Mouse (Mus musculus): ENCODE data around the gene Yipf2.
"Not testable (repeated sequence)": the region's sequence is repeated elsewhere in the genome, so short reads cannot be mapped to it uniquely, and the experiment has no call there.

Gene Yipf2

DNA sequence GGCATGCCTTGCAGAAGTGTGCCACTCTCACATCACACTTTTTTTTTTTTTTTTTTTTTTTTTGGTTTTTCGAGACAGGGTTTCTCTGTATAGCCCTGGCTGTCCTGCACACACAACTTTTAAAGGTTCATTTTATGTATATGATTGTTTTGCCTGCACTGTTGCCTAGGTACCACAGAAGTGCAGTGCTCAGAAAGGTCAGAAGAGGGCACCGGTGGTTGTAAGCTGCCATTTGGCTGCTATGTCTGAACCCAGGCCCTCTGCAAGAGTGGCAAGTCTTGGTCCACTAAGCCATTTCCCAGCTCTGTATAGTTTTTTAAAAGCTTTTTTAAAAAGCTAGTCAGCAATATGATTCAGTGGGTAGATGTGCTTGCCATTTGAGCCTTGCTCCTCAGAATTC, 5.6 kb upstream of the Yipf2 start:
- peak; percentile 79 for DNase-seq (ENCODE audit: low read depth)

DNA sequence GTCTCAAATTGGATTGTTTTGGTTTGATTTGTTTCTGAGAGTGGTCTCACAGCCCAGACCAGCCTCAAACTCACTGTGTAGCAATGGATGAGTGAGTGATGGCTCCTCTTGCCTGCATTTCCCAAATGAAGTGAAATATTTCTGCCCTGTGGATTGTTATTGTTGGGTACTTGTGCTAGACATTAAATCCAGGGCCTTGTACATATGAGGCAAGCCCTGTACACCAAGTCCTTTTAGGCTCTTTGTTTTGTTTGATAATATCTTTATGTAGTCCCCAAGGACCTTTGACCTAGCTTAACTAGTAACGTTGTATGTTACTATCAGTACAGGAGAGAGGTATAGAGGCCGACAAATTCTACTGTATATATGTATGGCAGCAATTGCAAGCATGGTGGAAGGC, 2.2 kb upstream of the Yipf2 start:
- no peak for DNase-seq (ENCODE audit: low read depth)

DNA sequence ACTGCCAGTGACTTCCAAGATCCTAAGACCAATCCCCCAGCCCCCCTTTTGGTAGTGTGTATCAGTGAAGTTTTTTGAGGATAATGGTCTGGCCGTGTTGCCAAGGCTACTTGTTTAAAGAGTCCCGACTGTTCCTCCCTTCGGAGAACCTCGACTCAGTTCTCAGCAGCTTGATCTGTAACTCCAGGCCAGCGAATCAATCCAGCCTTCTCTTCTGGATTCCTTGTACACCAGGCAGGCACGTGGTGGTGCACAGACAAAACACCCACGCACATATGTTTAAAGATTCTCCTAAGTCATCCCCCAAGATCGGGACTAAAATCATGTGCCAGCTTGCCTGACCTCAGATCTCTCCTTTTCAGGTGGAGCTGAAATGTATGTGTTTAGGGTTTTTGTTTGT, 1.7 kb upstream of the Yipf2 start:
- not testable (repeated sequence) for DNase-seq (ENCODE audit: low read depth)

DNA sequence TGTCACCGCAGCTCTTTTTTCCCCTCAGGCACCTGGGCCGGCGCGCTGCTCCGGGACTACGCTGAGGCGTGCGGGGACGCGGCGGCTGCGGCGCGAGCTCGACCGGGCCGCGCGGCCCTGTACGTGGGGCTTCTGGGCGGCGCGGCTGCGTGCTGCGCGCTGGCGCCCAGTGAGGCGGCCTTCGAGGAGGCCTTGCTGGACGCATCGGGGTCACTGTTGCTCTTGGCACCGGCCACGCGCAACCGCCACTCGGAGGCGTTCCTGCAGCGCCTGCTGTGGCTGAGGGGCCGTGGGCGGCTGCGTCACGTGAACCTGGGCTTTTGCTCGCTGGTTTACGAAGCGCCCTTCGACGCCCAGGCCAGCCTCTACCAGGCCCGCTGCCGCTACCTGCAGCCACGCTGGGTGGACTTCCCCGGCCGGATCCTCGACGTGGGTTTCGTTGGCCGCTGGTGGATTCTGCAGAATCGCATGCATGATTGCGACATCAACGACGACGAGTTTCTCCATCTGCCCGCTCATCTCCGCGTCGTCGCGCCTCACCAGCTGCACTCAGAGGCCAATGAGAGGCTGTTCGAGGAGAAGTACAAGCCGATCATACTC, 594 bp upstream of the Yipf2 start:
- peak; percentile 76 for DNase-seq (ENCODE audit: low read depth)

DNA sequence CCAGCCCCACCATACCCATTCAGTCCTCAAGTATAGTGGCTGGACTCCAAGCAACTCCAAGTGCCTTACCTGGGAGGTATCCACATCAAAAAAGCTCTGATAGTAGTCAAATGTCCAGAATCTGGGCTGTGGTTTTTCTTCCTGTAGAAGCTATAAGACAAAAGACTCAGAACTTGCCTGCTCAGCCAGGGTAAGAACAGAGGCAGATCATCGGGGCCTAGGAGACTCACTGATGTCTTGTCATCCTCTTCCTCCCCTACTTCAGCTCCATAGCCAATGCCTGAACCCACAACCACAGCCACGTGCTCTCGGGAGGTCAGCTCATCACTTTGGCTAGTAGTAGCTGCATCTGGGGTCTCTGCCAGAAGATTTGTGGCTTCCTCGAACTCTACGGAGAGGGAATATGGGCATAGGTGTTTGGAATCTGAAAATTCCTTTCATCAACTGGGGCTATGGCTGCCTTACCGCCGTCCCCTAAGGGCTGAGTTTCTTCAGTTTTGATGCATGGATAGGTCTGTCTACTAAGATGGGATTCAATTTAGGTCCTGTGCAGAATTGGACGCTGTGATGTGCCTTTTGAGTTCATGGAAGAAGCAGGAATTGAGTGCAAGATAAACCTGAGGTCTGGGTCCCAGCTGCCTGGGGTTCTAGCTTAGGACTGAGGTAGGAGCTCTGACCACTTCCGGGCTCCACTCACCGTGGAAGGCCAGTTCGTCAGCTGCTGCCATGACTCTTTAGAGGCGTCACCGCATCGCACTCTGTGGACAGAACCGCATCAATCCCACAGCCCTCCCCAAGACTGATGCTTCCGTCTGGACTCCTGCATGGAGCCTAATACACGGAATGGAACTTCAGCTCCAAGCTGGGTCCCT, 561 bp downstream of the Yipf2 start:
- peak; percentile 36 for DNase-seq (ENCODE audit: low read depth)

DNA sequence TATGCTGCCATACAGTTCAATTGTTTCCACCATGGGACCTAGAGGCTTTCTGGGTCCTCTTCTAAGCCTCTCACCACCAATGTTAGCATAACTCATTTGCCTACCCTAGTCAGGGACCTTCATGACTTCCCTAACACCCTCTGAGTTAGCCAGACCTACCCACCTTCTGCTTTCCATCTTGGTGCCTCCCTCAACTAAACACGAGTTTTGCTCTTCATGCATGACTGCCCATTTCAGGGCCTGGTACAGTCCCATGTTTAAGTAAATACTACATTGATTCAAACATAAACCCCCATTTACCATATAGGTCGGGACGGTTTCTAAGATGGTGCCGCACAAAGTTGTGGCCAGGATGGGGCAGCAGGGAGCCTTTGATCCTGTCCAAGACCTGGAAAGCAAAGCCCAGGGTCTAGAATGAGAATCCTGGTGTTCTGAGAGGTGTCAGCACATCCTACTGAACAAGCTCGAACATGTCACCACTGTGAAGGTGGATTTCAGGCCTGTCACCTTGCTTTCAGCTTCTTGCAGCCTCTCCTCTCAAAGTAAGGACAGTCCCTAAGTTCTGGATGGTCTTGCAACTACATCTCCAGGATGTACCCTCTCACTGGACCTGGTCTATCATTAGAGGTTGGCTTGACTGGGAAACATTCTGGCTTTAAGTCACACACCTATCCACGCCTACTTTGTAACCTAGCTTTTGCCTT, 1.3 kb downstream of the Yipf2 start:
- no peak for DNase-seq (ENCODE audit: low read depth)

DNA sequence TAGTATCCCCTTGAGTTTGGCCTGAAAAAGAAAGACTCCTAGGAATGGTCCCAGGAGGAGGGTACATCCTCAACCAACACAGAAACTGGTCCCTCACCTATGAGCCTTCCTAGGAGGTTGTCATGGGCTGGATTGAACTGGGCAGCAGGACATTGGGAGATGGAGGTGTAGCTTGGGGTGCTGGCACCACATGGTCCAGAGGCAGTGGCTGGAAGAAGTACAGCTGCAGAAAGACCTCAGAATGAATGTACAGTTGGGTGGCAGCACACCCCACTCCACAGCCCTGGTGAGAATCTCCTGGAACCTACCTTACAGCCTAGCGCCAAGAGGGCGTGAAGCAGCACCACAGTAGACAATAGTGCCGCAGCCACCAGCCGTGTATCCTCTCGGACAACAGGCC, 3.1 kb downstream of the Yipf2 start:
- DNase-seq (ENCODE audit: low read depth), result no peak

DNA sequence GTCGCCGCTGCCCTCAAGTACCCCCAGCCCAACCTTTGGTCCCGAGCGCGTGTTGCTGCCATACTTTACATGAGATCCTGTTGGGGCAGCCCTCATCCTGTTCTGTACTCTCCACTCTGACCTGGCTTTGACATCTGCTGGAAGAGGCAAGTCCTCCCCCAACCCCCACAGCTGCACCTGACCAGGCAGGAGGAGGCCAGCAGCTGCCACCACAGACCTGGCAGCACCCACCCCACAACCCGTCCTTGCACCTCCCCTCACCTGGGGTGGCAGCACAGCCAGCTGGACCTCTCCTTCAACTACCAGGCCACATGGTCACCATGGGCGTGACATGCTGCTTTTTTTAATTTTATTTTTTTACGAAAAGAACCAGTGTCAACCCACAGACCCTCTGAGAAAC, 4.3 kb downstream of the Yipf2 start:
- no peak for DNase-seq (ENCODE audit: low read depth)

DNA sequence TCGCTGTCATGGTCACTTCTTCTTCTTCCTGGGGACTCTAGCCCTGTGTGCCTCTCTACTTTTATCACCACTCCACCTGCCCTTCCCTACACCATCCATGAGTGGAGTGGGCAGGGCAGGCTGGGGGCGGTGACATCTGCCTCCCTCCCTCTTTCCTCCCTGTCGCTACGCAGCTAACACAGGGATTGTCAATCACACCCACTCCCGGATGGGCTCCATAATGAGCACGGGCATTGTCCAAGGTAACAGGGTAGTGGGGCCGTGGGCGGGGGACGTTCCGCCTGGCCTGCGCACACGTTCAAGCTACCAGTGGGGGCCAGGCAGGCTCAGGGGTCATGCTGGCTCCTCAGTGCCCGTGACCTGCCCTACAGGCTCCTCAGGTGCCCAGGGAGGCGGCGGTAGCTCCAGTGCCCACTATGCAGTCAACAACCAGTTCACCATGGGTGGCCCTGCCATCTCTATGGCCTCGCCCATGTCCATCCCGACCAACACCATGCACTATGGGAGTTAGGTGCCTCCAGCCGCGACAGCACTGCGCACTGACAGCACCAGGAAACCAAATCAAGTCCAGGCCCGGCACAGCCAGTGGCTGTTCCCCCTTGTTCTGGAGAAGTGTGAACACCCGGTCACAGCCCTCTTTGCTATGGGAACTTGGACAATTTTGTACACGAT, 4.8 kb downstream of the Yipf2 start:
- no peak for DNase-seq (ENCODE audit: low read depth)

DNA sequence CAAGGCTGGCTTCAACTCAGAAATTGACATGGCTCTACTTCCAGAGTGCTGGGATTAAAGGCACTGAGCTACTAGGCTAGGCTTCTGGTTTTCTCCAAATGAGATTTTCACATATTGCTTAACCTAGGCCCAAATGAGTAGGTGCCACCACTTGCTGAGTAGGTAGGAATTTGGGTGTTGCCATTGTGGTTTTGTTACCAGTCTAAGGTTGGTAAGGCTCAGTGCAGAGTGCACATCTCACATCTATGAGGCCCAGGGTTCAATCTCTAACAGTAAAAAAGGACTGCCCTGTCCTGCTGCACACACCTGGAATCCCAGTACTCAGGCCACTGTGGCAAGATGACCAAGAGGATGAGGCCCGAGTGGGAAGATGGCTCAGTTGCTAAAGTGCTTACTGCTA, 7.2 kb downstream of the Yipf2 start:
- no peak for DNase-seq (ENCODE audit: low read depth)

DNA sequence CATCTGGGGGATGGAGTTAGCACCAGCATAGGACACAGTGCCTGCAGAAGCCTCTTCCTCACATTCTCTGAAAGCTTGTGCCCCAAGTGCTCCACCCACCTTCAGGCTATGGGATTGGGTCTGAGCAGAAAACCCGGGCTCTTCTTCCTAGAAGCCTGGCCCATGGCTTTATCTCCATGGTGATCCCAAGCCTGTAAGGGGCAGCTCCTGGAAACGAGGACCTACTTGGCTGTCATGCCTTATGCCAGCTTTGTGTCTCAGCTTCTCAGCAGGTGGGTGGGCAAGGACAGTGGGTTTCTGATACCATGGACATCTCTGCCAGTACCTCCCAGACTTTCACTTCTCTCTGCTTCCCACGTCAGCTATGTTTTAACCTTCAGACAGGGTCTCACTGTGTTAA, 14.4 kb downstream of the Yipf2 start:
- no peak for DNase-seq (ENCODE audit: low read depth)

DNA sequence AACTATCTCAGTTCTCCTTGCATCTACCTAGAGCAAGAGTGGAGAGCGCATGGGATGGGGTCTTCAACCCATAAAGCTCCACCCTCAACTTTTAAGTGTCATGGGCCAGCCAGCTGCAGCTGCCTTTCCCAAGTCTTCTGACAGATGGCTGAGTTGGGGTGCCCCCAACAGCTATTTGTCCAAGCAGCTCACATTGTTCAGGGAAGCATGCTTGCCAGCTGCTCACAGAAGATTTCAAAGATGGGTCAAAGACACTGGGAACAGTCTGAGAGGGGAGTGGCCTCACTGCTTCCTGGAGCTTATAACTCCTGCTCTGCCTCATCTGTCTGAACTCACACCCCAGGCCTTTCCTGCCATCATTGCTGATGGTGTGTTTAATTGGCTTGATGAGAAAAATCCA, 16.3 kb downstream of the Yipf2 start:
- no peak for DNase-seq (ENCODE audit: low read depth)

DNA sequence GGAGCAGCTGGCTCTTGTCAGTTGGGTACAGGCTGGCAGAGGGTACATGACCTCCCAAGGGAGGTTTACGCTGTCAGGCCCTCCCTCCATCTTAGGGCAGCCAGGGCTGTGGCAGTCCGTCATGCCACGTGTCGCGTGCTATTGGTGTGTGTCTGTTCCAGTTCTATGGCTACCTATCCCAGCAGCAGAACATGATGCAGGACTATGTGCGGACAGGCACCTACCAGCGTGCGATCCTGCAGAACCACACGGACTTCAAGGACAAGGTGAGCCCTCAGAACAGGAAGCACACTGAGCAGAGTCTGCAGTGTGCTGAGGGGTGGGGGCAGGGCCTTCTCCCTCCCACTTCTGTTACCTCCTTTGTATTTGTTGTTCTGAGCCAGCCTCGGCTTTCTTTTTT, 17.4 kb downstream of the Yipf2 start:
- no peak for DNase-seq (ENCODE audit: low read depth)

DNA sequence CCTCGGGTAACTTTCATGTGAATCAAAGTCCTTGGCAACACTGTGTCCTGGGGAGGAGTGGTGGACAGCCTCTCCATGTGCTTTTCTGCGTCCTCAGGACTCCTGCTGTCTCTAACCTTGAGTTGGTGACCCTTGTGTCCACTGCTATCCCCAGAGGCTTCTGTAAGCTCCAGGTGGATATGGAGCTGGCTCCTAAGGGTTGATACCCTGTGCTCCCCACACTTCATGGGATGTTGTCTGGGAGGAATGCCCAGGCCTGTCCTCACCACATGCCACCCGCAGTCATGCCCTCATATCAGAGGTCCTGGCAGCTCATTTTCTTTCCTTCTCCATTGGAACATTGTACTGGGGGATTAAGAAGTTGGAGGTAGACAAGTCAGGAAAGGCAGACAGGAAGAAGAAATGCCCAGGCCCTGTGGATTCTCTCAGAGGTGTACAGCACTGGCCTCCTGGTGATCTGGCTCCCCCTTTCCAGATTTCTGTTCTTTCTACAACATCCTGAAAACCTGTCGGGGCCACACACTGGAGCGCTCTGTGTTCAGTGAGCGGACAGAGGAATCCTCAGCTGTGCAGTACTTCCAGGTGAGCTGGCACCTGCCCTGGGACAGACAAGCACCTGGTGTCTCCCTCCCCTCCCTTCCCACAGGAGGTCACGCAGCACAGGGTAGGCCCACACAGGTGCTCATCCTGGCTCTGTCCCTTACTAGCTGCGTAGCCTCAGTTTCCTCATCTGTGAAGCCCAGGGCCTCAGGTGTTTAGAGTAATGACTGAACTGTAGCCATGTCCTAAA, 18.4 kb downstream of the Yipf2 start:
- no peak for DNase-seq (ENCODE audit: low read depth)

DNA sequence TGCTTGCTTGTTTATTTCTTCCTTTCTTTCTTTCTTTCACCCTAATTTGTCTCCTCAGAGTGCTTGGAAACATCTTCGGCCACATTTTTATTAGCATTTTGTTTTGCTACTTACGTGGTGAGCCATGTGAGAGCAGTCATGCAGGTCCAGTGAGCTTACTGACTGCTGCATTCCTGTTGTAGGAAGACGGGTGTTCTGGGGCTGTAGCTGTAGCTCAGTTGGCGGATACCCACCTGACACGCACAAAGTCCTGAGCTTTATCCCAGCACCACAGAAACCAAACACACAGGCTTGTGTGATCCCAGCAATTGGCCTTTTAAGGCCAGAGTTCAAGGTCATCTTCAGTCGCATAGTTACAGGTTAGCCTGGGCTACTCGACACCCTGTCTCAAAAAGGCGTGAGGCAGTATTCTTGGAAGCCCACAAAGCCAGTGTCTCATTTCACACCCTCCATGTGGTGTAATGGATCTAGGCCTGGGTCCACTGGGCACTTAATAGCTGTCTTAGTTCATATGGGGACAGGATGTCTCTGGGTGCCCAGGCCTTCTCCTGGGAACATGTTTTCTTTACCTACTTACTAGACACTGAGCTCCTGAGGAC, 23.9 kb downstream of the Yipf2 start:
- DNase-seq (ENCODE audit: low read depth), result no peak

DNA sequence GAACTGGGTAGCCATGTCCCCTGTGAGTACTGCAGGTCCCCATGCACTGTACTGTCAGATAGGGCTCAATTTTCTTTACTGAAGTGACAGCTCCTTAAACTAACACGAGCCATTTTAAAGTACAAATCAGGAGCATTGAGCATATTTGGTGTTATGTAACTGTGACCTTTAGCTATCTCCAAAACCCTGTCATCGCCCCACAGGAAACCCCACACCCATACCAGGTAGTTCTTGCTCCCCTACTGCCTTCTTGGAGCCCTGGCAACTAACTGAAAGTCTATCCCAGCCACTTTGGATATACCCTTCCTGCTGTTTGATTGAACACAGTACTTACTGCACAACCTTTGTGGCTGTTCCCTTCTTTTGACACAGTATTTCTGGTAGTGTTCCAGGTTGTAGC, 25.6 kb downstream of the Yipf2 start:
- DNase-seq (ENCODE audit: low read depth), result peak; percentile 25

DNA sequence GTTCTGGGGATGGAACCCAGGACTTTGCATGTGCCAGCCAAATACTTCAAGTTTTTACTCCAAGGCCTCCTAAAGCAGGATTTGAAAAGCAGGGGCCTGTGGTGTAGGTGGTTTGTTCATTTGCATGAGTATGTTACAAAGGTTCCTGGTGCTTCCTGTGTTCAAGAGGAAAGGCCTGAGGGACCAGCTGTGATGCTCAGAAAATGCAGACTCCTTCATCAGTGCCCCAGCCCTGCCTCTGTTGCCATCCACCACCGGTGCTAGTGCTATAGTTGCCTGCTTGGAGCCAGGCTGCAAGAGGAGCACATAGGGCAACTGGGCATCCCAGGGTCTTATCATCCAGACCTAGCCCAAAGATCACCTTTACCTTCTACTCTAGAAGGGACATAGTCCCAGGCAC, 26.1 kb downstream of the Yipf2 start:
- no peak for DNase-seq (ENCODE audit: low read depth)

DNA sequence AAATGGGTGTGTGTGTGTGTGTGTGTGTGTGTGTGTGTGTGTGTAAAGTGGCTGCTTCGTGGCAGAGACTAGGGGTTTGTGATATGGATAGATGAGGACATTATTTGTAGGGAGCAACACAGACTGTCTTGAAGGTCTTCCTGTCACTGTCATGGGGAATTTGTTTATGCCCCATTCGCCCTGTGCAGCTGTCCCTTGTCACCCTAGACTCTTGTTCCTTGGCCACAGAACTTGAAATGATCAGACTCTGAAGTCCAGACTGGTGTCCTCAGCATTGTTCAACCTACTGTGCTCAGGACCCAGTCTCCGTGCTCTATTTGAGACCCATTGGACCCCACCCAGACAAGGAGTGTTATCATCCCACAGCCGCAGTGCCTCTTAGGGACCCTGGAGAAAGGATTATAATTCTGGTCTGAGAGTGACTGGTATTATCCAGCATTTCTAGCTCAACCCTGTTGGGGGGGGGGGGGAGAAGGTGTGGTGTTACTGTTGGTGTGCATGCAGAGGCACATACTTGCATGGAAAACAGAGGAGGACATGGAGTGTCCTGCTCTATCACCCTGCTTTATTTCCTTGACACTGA, 27.5 kb downstream of the Yipf2 start:
- DNase-seq (ENCODE audit: low read depth), result no peak

DNA sequence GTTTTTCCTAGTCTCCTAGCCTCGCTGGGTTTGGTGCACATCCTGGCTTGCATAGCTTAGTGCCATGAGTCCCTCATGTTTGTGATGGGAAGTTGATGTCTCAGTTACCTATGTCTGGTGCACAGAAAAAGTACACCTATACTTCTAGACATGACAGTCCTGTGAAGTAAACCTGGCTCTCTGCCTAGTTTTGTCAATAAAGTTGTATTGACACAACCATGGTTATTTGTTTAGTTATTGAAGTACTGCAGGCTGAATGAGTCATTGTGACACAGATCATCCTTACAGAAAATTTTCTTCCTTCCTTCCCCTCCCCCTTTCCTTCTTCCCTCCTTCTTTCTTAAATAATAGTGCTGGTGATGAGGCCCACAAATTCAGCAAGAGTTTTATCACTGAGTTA, 28.2 kb downstream of the Yipf2 start:
- DNase-seq (ENCODE audit: low read depth), result no peak

DNA sequence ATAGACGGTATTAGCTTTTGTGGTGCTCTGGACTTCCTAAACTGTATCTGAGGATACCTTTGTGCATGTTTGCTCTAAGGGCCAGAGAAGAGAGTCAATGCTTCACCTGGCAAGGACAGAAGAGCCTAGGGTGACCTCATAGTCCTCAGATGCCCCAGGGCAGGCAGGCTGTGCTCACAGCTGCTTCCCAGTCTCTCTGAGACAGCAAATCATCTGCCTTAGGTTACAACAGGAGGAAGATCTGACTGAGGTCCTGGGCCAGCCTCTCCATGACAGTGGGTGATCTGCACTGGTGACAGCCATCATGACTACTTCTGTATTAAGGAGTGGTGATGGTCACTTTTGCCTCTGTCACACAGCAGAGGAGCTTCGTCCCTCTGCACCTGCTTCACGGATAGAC, 33.5 kb downstream of the Yipf2 start:
- DNase-seq (ENCODE audit: low read depth), result no peak

DNA sequence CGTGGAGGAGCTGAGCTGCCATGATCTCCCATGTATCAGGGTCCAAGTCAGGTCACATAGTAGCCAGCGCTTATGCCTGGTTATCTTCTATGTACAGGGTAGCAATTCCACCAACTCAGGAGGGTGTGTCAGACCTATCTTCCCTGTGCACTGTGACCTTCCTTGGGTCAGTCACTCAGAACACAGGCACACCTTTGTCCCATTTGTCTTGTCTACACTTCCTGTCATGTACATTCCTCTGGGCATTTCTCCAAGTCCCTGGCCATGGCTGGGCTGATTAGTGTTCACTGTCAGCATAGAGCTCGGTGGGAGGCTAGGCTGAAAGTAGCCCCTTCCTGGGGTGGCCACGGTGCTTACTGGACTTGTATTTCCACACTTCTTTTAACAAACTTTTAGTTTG, 34.3 kb downstream of the Yipf2 start:
- no peak for DNase-seq (ENCODE audit: low read depth)

All from induced T-regulatory cell, adult 2 months (primary cell).